In the genomic region with DNA sequence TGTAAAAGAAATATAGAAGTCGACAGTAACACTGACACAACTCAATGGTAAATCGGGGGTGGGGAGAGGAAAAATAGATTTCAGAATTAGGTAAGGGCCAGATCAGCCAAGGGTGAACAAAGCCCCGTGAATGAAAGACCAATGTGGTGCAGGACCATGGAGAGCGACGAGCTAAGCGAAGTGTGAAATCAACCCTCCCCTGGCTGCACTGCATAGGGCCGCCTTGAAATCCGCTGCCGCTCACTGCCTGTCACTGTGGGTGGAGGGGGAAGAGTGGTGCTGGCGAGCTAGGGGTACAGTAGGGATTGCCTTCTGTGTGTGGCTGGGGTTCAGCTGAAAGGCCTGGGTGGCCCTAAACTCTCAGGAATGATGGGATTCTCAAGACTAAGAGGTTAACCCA, we compare ENCODE assay signal across 8 mouse cellular contexts.
A peak's percentile ranks its signal among the peaks of the same experiment; 100 is the strongest.
DNase-seq lines count a peak whose midpoint lies in the region; ATAC-seq lines count a peak whose summit lies in the region.

No protein-coding gene starts in this region.

- peaks cover 6% of the 10 kb centered on the region for H3K4me1 ChIP-seq in neural tube, embryonic 15.5 days

- H3K9me3 ChIP-seq in neural tube, embryonic 15.5 days (replicated peaks) = no peaks in the 10 kb centered on the region

- H3K4me2 ChIP-seq in neural tube, embryonic 15.5 days = no peak overlapping the region

- peak; percentile 67 for DNase-seq in neural tube, embryonic 10.5 days (ENCODE audit: extremely low spot score, low spot score)
- peak; percentile 49 to 59 for DNase-seq in adrenal gland, postnatal 36 days
- DNase-seq in heart, postnatal 10 days = peak; percentile 67 to 75
- DNase-seq in kidney, postnatal 4 days = peak; percentile 87 to 88
- peak; percentile 77 for DNase-seq in retina, postnatal 1 day
- no peak for DNase-seq in spleen, postnatal 36 days (ENCODE audit: low spot score in 2 of 2)

- H3K9ac ChIP-seq in neural tube, embryonic 15.5 days (replicated peaks) = no peak overlapping the region

- no peak overlapping the region for H3K4me3 ChIP-seq in neural tube, embryonic 15.5 days (replicated peaks)

- intact Hi-C loops in heart, postnatal 10 days (cut with DNase I) = no loop called here

- 8% methylated on average over 10 of the region's 10 CpGs for WGBS in neural tube, embryonic 15.5 days

- no peaks in the 10 kb centered on the region for H3K27me3 ChIP-seq in neural tube, embryonic 15.5 days (replicated peaks)

- H3K27ac ChIP-seq in neural tube, embryonic 15.5 days (replicated peaks) = no peak overlapping the region

- no peak for ATAC-seq in neural tube, embryonic 15.5 days (ENCODE audit: low FRiP score)
- no peak for ATAC-seq in CD4-positive, CD25-positive, alpha-beta regulatory T cell, adult 4 months

- no peaks in the 10 kb centered on the region for H3K36me3 ChIP-seq in neural tube, embryonic 15.5 days

Comparison
In these comparisons a context has a peak if more than half of its experiments do, and no peak if none do; other contexts are left out.
1. DNase-seq: peak in neural tube, embryonic 10.5 days (single experiment), adrenal gland, postnatal 36 days (2 of 2), heart, postnatal 10 days (2 of 2), kidney, postnatal 4 days (2 of 2) and retina, postnatal 1 day (single experiment); none in spleen, postnatal 36 days (0 of 2).